Mouse (Mus musculus) heart, adult 2 months (tissue): ENCODE results near the gene Hdac4.

Experiments
- CTCF ChIP-seq: fragments of 200-600 bp; IDR thresholded peaks from 2 replicates; pipeline ENCODE4 v1.8.1; 2022; ENCODE audit warnings: antibody characterized with exemption, mild to moderate bottlenecking, moderate library complexity
- EP300 ChIP-seq: fragments of 200-500 bp; IDR thresholded peaks from 2 replicates; pipeline ENCODE4 v1.6.1; 2011; ENCODE audit warnings: low read depth, low read length, control low read depth; ENCODE audit not compliant: insufficient read depth

GRCm38 (mm10) chr1:92142793-92143192 is 52.7 kb downstream of the Hdac4 start:
- TF ChIP-seq CTCF (no peak), EP300 (no peak)
